Mouse (Mus musculus): ENCODE data around the gene Pask.
"Not testable (repeated sequence)": the region's sequence is repeated elsewhere in the genome, so short reads cannot be mapped to it uniquely, and the experiment has no call there.

Pask gene

GRCm38 (mm10) chr1:93342648-93343503 is at the start of gene Pask, which contains the start of gene Ppp1r7:
TSS of gene Pask (minus strand) at chr1:93343482.
TSS of gene Ppp1r7 (plus strand) at chr1:93342854.
- peak; percentile 94 for DNase-seq (ENCODE audit: low spot score)

- no peak for DNase-seq (ENCODE audit: low spot score)
These were observed 45.6 kb upstream of the Pask start for GRCm38 (mm10) chr1:93388906-93389305.

- no peak for DNase-seq (ENCODE audit: low spot score)
These were observed 43.9 kb upstream of the Pask start for GRCm38 (mm10) chr1:93387198-93387597.

- DNase-seq (ENCODE audit: low spot score): no peak
These were observed 35.8 kb upstream of the Pask start for GRCm38 (mm10) chr1:93379117-93379516.

GRCm38 (mm10) chr1:93377307-93377706 is 34.0 kb upstream of the Pask start:
- no peak for DNase-seq (ENCODE audit: low spot score)

GRCm38 (mm10) chr1:93373665-93374064 is 30.4 kb upstream of the Pask start, which contains the start of gene Ano7:
TSS of gene Ano7 (plus strand) at chr1:93373930.
- DNase-seq (ENCODE audit: low spot score): no peak

- DNase-seq (ENCODE audit: low spot score): no peak
These were observed 22.4 kb upstream of the Pask start for GRCm38 (mm10) chr1:93365641-93366040.

GRCm38 (mm10) chr1:93362661-93363060 is 19.4 kb upstream of the Pask start:
- no peak for DNase-seq (ENCODE audit: low spot score)

GRCm38 (mm10) chr1:93352724-93353123 is 9.4 kb upstream of the Pask start:
- DNase-seq (ENCODE audit: low spot score): no peak

- DNase-seq (ENCODE audit: low spot score): no peak
These were observed 6.4 kb upstream of the Pask start for GRCm38 (mm10) chr1:93349701-93350100.

GRCm38 (mm10) chr1:93347176-93347575 is 3.9 kb upstream of the Pask start:
- no peak for DNase-seq (ENCODE audit: low spot score)

- DNase-seq (ENCODE audit: low spot score): peak; percentile 92
These were observed 294 bp upstream of the Pask start for GRCm38 (mm10) chr1:93343504-93344047.

- no peak for DNase-seq (ENCODE audit: low spot score)
These were observed 8.7 kb downstream of the Pask start for GRCm38 (mm10) chr1:93334621-93335020.

- no peak for DNase-seq (ENCODE audit: low spot score)
These were observed 16.8 kb downstream of the Pask start for GRCm38 (mm10) chr1:93326446-93326845.

GRCm38 (mm10) chr1:93323973-93324372 is 19.3 kb downstream of the Pask start:
- DNase-seq (ENCODE audit: low spot score): no peak

GRCm38 (mm10) chr1:93305581-93306337 is 37.5 kb downstream of the Pask start, which contains the start of gene Mterf4:
TSS of gene Mterf4 (minus strand) at chr1:93305915.
- DNase-seq (ENCODE audit: low spot score): peak; percentile 51

- DNase-seq (ENCODE audit: low spot score): no peak
These were observed 42.7 kb downstream of the Pask start for GRCm38 (mm10) chr1:93300578-93300977.

- DNase-seq (ENCODE audit: low spot score): no peak
These were observed 43.5 kb downstream of the Pask start for GRCm38 (mm10) chr1:93299791-93300190.

GRCm38 (mm10) chr1:93294491-93294890 is 48.8 kb downstream of the Pask start:
- DNase-seq (ENCODE audit: low spot score): not testable (repeated sequence)

GRCm38 (mm10) chr1:93292006-93292405 is 51.3 kb downstream of the Pask start:
- DNase-seq (ENCODE audit: low spot score): no peak

GRCm38 (mm10) chr1:93291591-93291990 is 51.7 kb downstream of the Pask start:
- DNase-seq (ENCODE audit: low spot score): no peak

GRCm38 (mm10) chr1:93290956-93291355 is 52.3 kb downstream of the Pask start:
- DNase-seq (ENCODE audit: low spot score): no peak
